Mouse (Mus musculus) kidney, embryonic 15.5 days (tissue): ENCODE measurements around the gene Pdgfra. TPM values are rescaled to one million over a fixed set of nuclear protein-coding genes. Genes with fewer than 3 reads are reported as not detected.

Experiments used
- ATAC-seq: fragments of 200-750 bp; cut with Nextera tagmentation; replicated peaks from 2 replicates; pipeline ENCODE4 v1.8.0; 2017; ENCODE audit warnings: moderate TSS enrichment; ENCODE audit not compliant: low FRiP score
- H3K27ac ChIP-seq: fragments of 300-500 bp; sonication (generic); 2 replicates; pipeline ENCODE4 v1.5.1; 2015; ENCODE audit warnings: mild to moderate bottlenecking, inconsistent platforms
- H3K27me3 ChIP-seq: fragments of 300-500 bp; sonication (generic); 2 replicates; pipeline ENCODE4 v1.6.1; 2015; ENCODE audit warnings: inconsistent platforms
- H3K36me3 ChIP-seq: fragments of 300-500 bp; sonication (generic); 2 replicates; pipeline ENCODE4 v1.6.1; 2015; ENCODE audit warnings: inconsistent platforms
- H3K4me1 ChIP-seq: fragments of 300-500 bp; sonication (generic); 2 replicates; pipeline ENCODE4 v1.6.1; 2015; ENCODE audit warnings: inconsistent platforms
- H3K4me2 ChIP-seq: fragments of 300-500 bp; sonication (generic); 2 replicates; pipeline ENCODE4 v1.6.1; 2015; ENCODE audit warnings: moderate library complexity, mild to moderate bottlenecking, inconsistent platforms
- H3K4me3 ChIP-seq: fragments of 300-500 bp; sonication (generic); replicated peaks from 2 replicates; pipeline ENCODE4 v1.5.1; 2015; ENCODE audit warnings: mild to moderate bottlenecking, inconsistent platforms
- H3K9ac ChIP-seq: fragments of 300-500 bp; sonication (generic); 2 replicates; pipeline ENCODE4 v1.6.1; 2015; ENCODE audit warnings: mild to moderate bottlenecking, inconsistent platforms
- H3K9me3 ChIP-seq: fragments of 300-500 bp; sonication (generic); replicated peaks from 2 replicates; pipeline ENCODE4 v1.6.1; 2016; ENCODE audit warnings: inconsistent platforms
- WGBS: fragments of 180-500 bp; shearing (Covaris S2); methylation state at CpG from one replicate; pipeline ENCODE4 v1.1.7; 2015; ENCODE audit warnings: mixed read lengths; 5-methylcytosine and 5-hydroxymethylcytosine counted together
- polyA plus RNA-seq: library from polyadenylated mRNA; unstranded; fragments of >200 nt; fragmentation: Nextera tagmentation; extraction: Ambion mirVana; gene quantifications from 2 replicates; pipeline ENCODE4 v1.2.1, GENCODE M21; 2015

Gene Pdgfra
- polyA plus RNA-seq, 1 experiment from 2014 or later = 47.3 TPM

GRCm38 (mm10) chr5:75149380-75149779, 2.7 kb upstream of the Pdgfra start:
- Histone ChIP-seq H3K9ac (no peak overlapping the region), H3K27ac (no peak overlapping the region), H3K36me3 (no peaks in the 10 kb centered on the region), H3K4me2 (peak overlapping the region; percentile 59), H3K4me1 (peaks cover 54% of the 10 kb centered on the region), H3K9me3 (no peaks in the 10 kb centered on the region), H3K4me3 (peak overlapping the region; percentile 56), H3K27me3 (peaks cover 95% of the 10 kb centered on the region)
- ATAC-seq = no peak
- 3% methylated on average over 10 of the region's 10 CpGs for WGBS

GRCm38 (mm10) chr5:75149880-75150279, 2.2 kb upstream of the Pdgfra start:
- Histone ChIP-seq H3K4me1 (peaks cover 57% of the 10 kb centered on the region), H3K9me3 (no peaks in the 10 kb centered on the region), H3K4me3 (peak overlapping the region; percentile 56), H3K27ac (peak overlapping the region; percentile 61; the same call in 1 of the 2 replicates), H3K27me3 (peaks cover 95% of the 10 kb centered on the region), H3K36me3 (no peaks in the 10 kb centered on the region), H3K4me2 (peak overlapping the region; percentile 59), H3K9ac (no peak overlapping the region)
- no peak; the same call in 1 of the 2 replicates for ATAC-seq
- 2% methylated on average over 11 of the region's 11 CpGs for WGBS

DNA sequence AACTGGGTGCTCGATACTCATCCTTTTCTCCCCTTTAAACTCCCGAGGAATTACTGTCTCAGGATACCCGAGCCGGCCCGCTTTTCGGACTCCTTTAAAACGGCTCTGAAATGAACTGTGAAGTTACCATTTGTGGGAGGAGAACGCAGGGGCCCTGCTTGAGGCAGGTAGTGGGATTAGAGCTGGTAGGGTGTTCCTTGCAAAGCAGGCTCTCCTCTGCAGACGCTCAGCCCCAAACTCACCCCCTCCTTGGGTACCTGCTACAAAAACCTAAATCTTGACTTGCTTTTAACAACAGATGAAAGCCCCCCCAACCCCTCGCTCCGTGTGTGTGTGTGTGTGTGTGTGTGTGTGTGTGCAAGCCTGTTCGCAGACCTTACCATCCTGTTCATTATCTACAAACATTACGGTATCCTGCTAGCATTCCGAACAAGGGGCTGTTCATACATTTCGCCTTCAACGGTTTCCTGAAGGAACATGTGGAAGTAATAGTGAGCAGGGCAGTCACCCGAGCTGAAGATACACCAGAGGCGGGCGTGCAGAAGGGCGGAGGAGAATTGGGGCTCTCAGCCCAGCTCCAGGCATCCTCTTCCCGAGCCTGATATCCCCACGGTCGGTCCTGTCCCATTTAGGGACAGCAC, 1.6 kb upstream of the Pdgfra start:
- WGBS = 2% methylated on average over 23 of the region's 23 CpGs
- H3K36me3 ChIP-seq = no peaks in the 10 kb centered on the region
- peaks cover 96% of the 10 kb centered on the region for H3K27me3 ChIP-seq
- H3K27ac ChIP-seq = peak overlapping the region; percentile 61
- H3K9me3 ChIP-seq = no peaks in the 10 kb centered on the region
- no peak for ATAC-seq
- peaks cover 60% of the 10 kb centered on the region for H3K4me1 ChIP-seq
- peak overlapping the region; percentile 59 for H3K4me2 ChIP-seq
- peak overlapping the region; percentile 56 for H3K4me3 ChIP-seq
- H3K9ac ChIP-seq = no peak overlapping the region

GRCm38 (mm10) chr5:75151146-75151900, 769 bp upstream of the Pdgfra start:
- under 1% methylated on average over 34 of the region's 35 CpGs for WGBS
- Histone ChIP-seq H3K27ac (peak overlapping the region; percentile 69), H3K27me3 (peaks cover 91% of the 10 kb centered on the region), H3K9me3 (no peaks in the 10 kb centered on the region), H3K4me2 (peak overlapping the region; percentile 59), H3K4me3 (peak overlapping the region; percentile 56), H3K9ac (peak overlapping the region; percentile 15; the same call in 1 of the 2 replicates), H3K36me3 (no peaks in the 10 kb centered on the region), H3K4me1 (peaks cover 64% of the 10 kb centered on the region)
- ATAC-seq = no peak

- H3K27ac ChIP-seq = peak overlapping the region; percentile 90
- no peak for ATAC-seq
- under 1% methylated on average over 71 of the region's 72 CpGs for WGBS
- H3K9me3 ChIP-seq = no peaks in the 10 kb centered on the region
- H3K4me3 ChIP-seq = peak overlapping the region; percentile 56
- H3K9ac ChIP-seq = peak overlapping the region; percentile 61
- peaks cover 61% of the 10 kb centered on the region for H3K4me1 ChIP-seq
- H3K4me2 ChIP-seq = peak overlapping the region; percentile 59
- peaks cover 77% of the 10 kb centered on the region for H3K27me3 ChIP-seq
- H3K36me3 ChIP-seq = no peaks in the 10 kb centered on the region
Observed at GRCm38 (mm10) chr5:75152791-75153625, 916 bp downstream of the Pdgfra start.

DNA sequence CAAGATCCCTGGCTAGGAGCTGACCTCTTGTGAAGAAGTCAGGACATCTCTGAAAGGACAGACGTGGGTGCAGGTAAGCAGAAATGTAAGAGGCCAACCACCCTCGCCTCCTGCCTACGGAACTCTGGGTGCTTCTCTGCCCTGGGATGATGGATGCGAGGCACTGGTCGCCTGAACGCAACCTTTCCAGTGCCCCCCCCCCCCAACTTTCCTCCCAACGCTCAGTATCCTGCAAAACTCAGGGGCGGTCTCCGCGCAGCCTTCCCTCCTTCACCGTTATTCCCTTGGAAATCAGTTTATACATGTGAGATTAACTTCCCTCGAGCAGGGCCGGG, 1.5 kb downstream of the Pdgfra start:
- 0% methylated on average over 13 of the region's 13 CpGs for WGBS
- H3K27ac ChIP-seq = peak overlapping the region; percentile 90
- peak overlapping the region; percentile 56 for H3K4me3 ChIP-seq
- H3K9me3 ChIP-seq = no peaks in the 10 kb centered on the region
- ATAC-seq = no peak
- H3K27me3 ChIP-seq = peaks cover 71% of the 10 kb centered on the region
- no peaks in the 10 kb centered on the region for H3K36me3 ChIP-seq
- peak overlapping the region; percentile 59 for H3K4me2 ChIP-seq
- H3K9ac ChIP-seq = peak overlapping the region; percentile 61
- H3K4me1 ChIP-seq = peaks cover 55% of the 10 kb centered on the region

DNA sequence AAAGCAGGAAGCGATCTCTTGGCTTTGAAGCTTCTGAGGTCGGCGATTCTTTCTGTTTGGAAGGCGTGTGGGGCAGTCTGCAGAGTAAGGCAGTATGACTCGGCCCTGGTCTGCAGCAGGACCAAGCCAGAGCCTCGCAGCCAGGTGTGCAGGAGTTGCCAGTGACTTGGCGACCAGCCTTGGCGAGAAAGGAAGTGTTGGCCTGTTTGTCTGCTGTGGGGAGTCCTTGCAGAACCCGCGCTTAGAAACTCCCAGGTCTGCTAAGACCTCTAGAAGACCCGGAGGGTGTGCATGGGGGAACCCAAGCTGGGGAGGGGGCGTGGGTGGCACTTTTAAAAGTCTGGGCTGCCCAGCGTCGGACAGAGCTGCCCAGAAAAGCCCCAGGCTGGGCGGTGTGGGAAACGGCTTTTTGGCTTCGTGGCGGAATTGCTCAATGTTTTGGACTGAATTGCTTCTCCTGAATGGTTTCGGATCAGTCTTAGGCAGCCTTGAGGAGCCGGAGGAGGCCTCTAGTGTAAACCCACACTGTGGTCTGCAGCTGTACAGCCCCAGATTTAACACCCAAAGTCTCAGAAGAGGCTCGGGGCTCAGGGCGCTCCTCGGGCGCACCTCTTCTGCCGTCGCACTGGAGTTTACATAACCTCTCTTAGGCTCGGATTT, 2.0 kb downstream of the Pdgfra start:
- no peak for ATAC-seq
- Histone ChIP-seq H3K9ac (peak overlapping the region; percentile 61), H3K4me1 (peaks cover 50% of the 10 kb centered on the region), H3K9me3 (no peaks in the 10 kb centered on the region), H3K27ac (peak overlapping the region; percentile 90), H3K4me3 (peak overlapping the region; percentile 56), H3K4me2 (peak overlapping the region; percentile 59), H3K36me3 (no peaks in the 10 kb centered on the region), H3K27me3 (peaks cover 66% of the 10 kb centered on the region)
- under 1% methylated on average over 27 of the region's 27 CpGs for WGBS

DNA sequence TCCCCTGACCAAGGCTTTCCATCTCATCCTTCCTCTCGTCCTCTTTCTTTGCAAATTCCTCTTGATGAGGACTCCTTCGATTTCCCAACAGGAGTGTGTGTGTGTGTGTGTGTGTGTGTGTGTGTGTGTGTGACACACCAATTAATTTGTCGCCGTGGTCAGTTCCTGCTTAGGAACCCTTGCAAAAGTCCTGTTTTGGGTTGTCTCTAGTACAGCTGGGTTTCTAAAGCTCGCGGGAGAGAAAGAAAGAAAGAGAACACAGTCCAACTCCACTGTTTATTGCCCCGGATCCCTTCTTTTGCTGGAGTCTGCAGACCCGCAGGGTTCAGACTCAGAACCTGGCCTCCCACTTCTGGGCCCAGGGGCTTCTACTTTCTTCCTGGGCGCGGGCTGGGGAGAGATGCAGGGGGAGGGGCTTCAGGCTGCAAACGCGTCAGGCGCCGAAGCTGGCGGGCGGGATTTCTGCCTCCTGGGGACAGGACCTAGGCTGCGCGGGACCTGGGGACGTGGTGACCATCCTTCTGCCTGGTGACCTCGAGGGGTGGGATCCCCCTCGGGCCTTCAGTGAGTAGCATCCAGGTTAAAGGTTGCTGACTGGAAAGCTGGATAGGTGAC, 2.6 kb downstream of the Pdgfra start:
- Histone ChIP-seq H3K9ac (peak overlapping the region; percentile 61), H3K27me3 (peaks cover 60% of the 10 kb centered on the region), H3K27ac (peak overlapping the region; percentile 90), H3K4me2 (peak overlapping the region; percentile 59), H3K4me3 (peak overlapping the region; percentile 56), H3K9me3 (no peaks in the 10 kb centered on the region), H3K4me1 (peaks cover 44% of the 10 kb centered on the region), H3K36me3 (no peaks in the 10 kb centered on the region)
- under 1% methylated on average over 21 of the region's 21 CpGs for WGBS
- ATAC-seq = 0 out of 2 replicates have a peak, but pooled peaks have one; percentile 16

- no peak for ATAC-seq
- Histone ChIP-seq H3K9me3 (no peaks in the 10 kb centered on the region), H3K4me2 (peak overlapping the region; percentile 86), H3K9ac (peak overlapping the region; percentile 45), H3K27me3 (peaks cover 54% of the 10 kb centered on the region), H3K36me3 (no peaks in the 10 kb centered on the region), H3K4me3 (peak overlapping the region; percentile 56), H3K4me1 (peaks cover 38% of the 10 kb centered on the region), H3K27ac (peak overlapping the region; percentile 90)
- 0% methylated on average over 7 of the region's 9 CpGs for WGBS
Observed at GRCm38 (mm10) chr5:75155281-75155680, 3.2 kb downstream of the Pdgfra start.

- peak; percentile 89 for ATAC-seq
- peak overlapping the region; percentile 81 for H3K27ac ChIP-seq
- peak overlapping the region; percentile 86 for H3K4me2 ChIP-seq
- H3K27me3 ChIP-seq = peaks cover 48% of the 10 kb centered on the region
- 0% methylated on average over 52 of the region's 52 CpGs for WGBS
- peak overlapping the region; percentile 56 for H3K4me3 ChIP-seq
- H3K4me1 ChIP-seq = peaks cover 32% of the 10 kb centered on the region
- no peaks in the 10 kb centered on the region for H3K9me3 ChIP-seq
- H3K36me3 ChIP-seq = no peaks in the 10 kb centered on the region
- H3K9ac ChIP-seq = peak overlapping the region; percentile 45
Observed at GRCm38 (mm10) chr5:75155741-75156553, 3.9 kb downstream of the Pdgfra start.
